Mouse (Mus musculus) kidney, adult 18-20 months (tissue): Measurements from ENCODE around the gene Dctn1.
A peak's percentile ranks its signal among the peaks of the same experiment; 100 is the strongest.

Experiments
- DNase-seq: peaks from one replicate; pipeline ENCODE4 v3.0.0; 2021

Gene Dctn1

DNA sequence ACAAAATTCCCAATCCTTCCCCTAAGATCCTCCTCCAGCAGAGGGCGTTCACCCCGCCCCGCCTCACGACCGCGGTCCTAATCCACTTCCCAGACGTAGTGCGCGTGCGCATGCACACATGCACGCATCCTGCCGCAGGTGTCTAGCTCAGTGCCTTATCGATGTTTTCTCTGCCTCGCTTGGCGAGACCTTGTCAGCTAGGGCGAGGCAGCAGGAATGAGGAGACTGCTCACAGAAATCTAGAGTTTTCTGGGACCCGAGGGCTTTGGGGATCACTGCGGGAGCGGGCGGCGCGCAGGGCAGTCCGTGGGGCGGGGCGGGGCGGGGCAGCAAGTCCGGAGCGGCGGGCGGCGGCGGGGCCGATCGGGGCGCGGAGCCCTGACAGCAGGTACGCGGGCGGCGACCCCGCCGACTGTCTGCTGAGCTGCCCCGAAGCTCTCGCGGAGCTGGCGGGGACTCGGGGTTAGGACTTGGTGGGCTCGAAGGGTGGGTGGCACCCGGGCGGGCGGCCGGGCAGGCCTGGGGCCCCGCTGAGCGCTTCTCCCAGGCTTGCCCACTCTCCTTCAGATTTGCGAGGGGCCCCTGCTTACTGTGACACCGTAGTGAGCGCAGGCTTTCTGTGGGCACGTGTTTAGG lies at the start of gene Dctn1:
TSS of gene Dctn1 (plus strand) at position 314 of the 636 bp plus-strand sequence.
- DNase-seq, result peak; percentile 96

DNA sequence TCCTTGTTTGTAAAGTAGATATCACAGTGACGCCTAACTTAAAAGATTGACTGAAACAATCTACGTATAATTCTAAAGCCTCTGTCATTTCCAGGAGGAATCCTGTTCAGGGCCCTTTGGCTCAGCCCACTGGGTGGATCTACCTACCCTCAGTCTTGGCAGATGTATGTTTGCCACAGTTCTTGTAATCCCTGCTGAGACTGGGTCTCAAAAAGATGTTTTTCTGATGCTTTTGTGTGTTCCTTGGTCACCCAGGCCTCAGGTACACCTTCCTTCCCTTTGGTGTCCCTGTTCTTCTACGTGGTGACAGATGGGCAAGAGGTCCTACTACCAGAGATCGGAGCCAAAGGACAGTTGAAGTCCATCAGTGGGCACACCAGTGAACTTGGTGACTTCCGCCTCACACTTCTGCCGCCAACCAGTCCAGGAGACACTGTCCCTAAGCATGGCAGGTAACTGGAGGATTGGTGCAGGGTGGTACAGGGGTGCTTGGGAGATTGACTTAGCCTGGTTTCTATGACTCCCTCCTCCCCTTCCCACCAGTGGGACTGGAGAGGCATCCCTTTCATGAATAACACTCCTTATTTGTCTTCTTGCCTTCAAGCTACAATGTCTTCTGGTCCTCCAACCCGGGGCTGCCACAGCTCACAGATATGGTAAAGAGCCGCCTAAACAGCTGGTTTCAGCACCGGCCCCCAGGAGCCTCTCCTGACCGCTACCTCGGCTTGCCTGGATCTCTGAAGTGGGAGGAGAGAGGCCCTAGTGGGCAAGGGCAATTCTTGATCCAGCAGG lies 49.2 kb upstream of the Dctn1 start:
- no peak for DNase-seq

DNA sequence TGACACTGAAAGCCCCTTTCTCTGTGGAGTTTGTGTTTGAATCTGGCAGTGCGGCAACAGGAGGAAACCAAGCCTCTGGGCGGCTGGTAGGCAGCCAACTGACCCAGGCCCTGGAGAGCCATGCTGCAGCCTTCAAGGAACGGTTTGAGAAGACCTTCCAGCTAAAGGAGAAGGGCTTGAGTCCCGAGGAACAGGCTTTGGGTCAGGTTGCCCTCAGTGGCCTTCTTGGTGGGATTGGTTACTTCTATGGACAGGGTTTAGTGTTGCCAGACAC lies 48.6 kb upstream of the Dctn1 start:
- no peak for DNase-seq

DNA sequence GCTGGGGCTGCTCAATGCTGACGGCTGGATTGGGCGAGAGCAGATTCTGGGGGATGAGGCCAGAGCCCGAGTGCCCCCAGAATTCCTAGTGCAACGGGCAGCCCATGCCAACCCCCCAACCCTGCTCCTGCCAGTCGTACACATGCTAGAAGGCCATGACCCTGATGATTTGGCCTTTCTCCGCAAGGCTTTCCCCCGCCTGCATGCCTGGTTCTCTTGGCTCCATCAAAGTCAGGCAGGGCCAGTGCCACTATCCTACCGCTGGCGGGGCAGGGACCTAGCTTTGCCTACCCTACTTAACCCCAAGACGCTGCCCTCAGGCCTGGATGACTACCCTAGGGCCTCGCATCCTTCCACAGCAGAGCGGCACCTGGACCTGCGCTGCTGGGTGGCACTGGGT lies 48.1 kb upstream of the Dctn1 start:
- DNase-seq, result no peak

DNA sequence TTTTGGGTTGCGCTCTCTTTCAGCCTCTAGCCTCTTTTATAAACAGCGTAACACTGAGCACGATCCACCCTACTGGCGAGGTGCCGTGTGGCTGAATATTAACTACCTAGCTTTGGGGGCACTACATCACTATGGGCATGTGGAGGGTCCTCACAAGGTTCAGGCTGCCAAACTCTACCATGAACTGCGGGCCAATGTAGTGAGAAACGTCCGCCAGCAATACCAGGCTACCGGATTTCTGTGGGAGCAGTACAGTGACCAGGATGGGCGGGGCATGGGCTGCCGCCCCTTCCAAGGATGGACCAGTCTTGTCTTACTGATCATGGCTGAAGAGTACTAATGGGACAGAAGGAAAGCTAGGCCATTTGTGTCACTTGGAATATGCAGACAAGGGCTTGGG lies 47.4 kb upstream of the Dctn1 start:
- no peak for DNase-seq

DNA sequence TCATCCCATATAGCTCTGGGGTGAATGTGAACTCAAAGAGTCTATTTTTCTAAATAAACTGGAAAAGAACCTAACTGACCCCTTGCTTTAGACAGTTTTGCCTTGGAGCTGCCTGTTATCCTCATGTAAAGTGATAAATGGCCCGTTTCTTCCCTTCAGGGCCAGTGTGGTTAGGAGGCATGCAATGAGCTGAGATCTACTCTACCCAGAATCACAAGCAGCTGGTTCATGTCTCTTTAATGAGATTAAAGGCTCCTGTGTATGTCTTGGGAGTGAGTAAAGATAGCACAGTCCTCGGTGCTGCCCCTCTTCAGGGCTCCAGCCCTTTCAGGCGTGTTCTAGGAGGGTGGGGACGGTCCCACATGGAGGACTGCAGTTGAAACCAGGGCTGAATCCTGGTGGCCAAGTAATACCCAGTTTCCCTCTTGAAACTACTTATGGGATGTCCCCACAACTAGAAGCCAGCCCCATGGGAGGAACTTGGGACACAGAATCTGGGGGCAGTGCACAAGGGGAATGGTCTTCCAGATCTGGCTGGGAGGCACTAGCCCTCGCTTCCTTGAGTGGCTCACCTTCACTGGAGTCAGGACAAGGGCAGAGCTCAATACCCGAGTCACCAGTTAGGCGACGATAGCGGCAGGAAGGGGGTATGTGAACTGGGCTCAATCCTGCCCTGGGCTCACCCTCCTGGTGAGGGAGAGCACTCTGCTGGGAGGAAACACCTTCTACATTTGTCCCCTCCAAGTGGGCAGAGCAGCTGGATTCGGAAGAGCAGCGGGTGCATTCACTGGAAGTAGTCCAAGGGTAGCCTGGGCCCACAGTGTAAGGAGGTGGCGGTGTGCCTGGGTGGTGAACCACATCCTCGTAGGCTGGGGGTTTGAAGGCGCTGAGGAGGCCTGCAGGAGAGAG lies 46.6 kb upstream of the Dctn1 start:
- no peak for DNase-seq

DNA sequence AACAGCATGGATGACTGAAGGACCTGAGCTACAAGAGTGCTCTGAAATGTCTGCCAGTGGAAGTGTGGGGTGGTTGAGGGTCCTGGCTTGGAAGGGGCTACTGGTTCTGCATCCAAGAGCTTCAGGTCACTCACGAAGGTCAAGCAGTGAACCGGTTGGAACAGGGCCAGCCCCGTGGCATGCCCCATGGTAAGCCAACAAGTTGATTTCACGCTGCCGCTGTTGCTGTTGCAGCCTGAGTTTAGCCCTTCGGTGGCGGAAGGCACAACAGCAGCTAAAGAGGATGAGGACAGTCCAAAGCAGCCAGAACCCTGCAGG lies 46.0 kb upstream of the Dctn1 start:
- DNase-seq, result peak; percentile 38

DNA sequence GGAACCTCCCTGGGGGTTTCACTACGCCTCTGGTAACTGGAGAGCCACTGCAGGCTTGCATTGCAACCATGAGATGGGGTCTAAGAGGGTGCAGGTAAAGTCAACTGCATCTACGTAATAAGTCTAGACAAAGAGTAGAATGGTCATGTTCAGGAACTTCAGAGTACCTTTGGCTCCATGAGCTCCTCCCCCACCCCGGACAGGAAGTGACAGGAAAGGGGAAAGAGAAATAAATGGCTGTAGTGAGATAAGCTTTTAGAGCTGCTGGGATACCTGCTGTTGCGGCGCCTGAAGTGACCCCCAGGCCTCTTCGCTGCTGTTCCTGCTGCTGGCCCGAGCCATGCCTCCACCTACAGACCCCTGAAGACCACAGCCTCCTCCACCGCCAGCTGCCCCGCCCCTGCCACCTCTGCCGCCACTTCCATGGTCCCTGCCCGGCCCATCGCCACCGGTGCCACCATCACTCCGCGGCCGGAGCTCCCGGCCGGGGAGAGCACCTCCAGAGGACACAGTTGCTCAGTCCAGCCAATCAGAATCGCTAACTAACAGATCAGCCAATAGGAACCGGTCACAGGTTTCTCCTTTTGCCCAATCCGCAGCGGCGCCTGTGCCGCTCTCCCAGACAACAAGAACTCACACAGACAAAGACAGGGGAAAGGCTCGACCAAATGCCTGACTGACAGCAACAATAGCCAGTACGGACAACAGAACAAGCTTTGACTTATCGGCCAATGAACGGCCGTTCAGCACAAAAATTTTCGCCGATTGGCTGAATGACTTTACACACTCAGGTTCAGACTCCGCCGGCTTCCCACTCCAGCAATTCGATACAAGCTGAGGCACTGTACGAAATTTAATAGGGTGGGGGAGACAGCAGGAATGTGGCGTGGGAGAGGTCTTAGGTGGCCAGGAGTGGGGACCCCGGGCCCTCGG lies 44.5 kb upstream of the Dctn1 start, which contains the start of gene Wbp1:
TSS of gene Wbp1 (minus strand) at position 630 of the 933 bp plus-strand sequence.
- peak; percentile 90 for DNase-seq

DNA sequence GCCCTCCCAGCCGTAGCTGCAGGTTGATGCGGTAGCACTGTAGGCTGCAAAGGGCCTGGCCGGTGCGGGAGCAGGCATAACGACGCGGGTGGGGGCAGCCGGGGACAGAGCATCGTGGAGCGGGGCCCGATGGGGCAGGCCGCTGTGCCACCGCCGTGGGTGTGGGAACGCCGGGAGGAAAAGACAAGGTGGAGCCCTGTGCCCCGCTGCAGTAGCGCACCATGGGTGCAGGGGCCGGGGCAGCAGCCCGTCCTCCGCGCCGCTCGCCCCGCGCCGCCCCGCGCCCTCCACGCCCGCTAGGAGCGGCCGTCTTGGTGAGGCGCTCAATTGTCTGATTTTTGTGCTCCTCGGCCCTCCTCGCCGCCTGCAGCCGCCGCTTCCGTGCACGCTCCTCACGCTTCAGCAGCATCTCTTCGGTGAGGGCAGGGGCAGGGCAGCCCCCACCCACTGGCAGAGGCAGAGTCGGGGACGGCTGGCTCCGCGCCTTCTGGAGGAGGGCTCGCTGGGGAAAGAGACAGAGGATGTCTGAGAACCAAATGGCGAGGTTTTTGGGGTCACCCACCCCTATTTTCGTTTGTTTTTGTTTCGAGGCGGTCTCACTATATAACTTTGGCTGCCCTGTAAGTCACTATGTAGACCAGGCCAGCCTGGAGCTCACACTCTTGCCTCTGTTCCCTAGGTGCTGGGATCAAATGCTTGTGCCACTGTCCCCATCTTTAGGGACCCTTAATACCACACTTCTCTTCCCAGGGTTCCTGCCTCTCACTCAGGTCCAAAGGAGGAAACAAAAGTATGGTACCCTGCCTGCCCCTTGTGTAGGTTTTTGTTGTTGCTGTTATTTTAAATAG lies 43.6 kb upstream of the Dctn1 start:
- no peak for DNase-seq

DNA sequence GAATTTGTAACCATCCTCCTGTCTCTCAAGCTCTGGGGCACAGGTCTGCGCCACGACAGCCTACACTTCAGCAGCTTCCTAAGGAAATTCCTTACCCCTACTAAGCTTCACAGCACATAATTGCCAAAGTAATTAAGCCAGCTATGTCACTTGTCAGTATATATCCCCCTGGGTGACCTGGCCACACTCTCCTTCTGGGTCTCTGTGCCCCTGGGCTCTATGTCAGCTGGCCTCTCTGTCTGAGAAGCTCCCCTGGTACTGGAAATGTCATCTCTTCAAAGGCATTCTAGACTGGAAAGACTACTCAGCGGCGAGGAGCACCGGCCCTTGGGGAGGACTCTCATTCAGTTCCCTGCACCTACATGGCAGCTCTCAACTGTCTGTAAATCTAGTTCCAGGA lies 42.8 kb upstream of the Dctn1 start:
- no peak for DNase-seq

- peak; percentile 93 for DNase-seq
These were observed 40.8 kb upstream of the Dctn1 start for GRCm38 (mm10) chr6:83124851-83125312.

DNA sequence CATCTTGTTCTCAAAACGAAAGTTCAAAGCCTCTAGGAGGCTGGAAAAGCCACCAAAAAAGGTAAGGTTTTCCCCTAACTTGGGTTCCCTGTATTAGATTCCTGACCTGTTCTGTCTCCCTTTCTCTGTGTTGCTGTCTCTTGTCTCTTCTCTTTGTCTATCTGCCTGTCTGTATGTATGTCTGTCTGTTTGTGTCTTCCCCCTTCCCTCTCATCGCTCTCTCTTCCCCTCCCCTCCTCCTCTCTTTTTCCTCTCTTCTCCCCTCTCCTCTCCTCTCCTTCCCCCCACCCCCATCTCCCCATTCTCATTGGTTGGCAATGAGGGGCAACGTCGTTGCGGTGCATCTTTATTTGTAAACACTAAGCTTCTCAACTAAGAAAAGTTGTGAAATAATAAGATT lies 40.4 kb upstream of the Dctn1 start, which contains the start of gene Ino80b:
TSS of gene Ino80b (minus strand) at position 101 of the 400 bp plus-strand sequence.
- DNase-seq, result no peak

GRCm38 (mm10) chr6:83127419-83127818 lies 38.3 kb upstream of the Dctn1 start:
- DNase-seq, result no peak

GRCm38 (mm10) chr6:83131469-83132034 lies 34.2 kb upstream of the Dctn1 start:
- DNase-seq, result peak; percentile 76

- no peak for DNase-seq
These were observed 33.4 kb upstream of the Dctn1 start for GRCm38 (mm10) chr6:83132176-83132919.

DNA sequence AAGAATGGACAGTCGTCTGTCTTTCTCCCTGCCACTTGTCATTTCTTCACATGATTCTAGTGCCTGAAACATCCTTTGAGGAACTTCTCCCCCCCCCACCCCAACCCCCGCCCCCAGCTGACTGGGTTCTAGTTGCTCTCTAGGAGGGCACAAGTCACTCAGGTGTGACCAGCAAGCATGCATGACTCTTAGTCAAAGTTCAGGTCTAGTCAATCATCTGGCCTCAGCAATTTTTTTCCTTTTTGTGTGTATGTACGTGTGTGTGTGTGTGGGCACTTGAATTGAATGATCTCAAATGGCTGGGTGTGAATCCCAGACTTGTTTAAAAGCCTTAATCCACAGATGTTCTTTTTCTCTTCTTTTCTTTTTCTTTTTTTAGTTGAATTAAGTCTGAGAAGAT lies 31.5 kb upstream of the Dctn1 start:
- no peak for DNase-seq

- DNase-seq, result peak; percentile 57
These were observed 30.7 kb upstream of the Dctn1 start, which contains the start of gene Rtkn for GRCm38 (mm10) chr6:83134951-83135513. Gene Rtkn, plus strand, starts transcription at chr6:83135463.

DNA sequence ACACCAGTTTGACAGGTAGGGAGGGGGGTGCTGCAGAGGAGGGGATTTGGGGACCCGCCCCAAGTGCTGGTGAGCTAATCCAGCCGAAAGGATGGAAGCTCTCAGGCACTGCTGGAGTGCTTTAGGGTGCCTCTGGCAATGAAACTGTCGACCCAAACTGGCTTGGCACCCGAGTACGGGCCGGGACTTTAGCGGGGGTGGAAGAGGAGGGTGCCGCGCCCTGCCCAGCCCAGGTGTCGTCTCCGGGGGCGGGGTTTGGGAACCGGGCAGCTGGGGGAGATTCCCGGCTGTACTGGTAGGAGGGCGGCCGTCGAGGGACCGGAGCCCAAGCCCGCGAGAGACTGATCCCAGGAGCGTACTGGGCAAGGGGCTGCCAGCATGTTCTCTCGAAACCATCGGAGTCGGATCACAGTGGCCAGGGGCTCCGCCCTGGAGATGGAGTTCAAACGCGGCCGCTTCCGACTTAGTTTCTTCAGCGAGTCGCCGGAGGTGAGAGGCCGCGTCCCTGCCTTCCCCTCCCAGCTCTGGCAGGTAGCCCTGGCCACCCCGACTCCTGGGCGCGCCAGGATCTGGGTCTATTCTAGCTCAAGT lies 30.1 kb upstream of the Dctn1 start:
- peak; percentile 82 for DNase-seq

DNA sequence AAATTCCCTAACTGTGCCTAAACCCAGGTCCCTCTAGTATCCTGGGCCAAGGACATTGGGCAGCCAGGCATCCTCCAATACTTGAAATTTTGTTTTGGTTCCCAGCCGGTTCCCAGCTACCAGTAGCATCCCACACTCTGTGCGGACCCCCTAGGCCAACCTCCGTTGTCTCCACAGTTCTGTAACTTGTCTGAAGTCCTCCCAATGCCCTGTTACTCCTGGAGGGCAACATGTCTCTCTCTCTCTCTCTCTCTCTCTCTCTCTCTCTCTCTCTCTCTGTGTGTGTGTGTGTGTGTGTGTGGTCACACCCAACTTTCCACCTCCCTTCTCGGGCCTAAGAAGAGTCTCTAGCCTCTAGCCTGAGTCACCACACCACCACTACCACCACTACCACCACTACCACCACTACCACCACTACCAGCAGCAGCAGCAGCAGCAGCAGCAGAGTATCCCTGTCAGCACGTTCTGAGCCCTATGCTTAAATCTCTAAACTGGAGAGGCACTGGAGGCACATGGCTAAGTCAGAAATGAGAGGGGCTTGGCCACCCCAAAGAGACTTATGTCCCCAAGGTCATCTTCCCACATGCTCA lies 29.3 kb upstream of the Dctn1 start:
- DNase-seq, result no peak
